Mouse (Mus musculus): ENCODE measurements around the gene Pheta2. TPM values are rescaled to one million over a fixed set of nuclear protein-coding genes. Genes with fewer than 3 reads are reported as not detected.

The Pheta2 gene
- not detected in 2 replicates for polyA plus RNA-seq (2012; ENCODE audit: insufficient read depth, insufficient read length, low replicate concordance, missing spikeins)

- WGBS, result under 1% methylated on average over 41 of the region's 41 CpGs
Measured at GRCm38 (mm10) chr15:82338593-82339112, at the start of gene Pheta2, which contains the start of the genes Naga and Smdt1. TSS of gene Pheta2 (plus strand) at chr15:82338942. TSS of gene Naga (minus strand) at chr15:82338925. TSS of gene Smdt1 (plus strand) at chr15:82338959.

GRCm38 (mm10) chr15:82290252-82290651 is 48.5 kb upstream of the Pheta2 start:
- no peak overlapping the region for H3K4me3 ChIP-seq (ENCODE audit: insufficient read depth, low read depth, low read length)
- peaks cover 5% of the 10 kb centered on the region for H3K4me1 ChIP-seq (ENCODE audit: control insufficient read depth, insufficient read depth, low read length)
- H3K27ac ChIP-seq (ENCODE audit: insufficient read depth, low read depth, low read length), result no peak overlapping the region
- WGBS, result 88% methylated on average over 7 of the region's 7 CpGs
- TF ChIP-seq CTCF (IDR thresholded peaks at IDR 0.05; ENCODE audit: insufficient read depth, low read depth, low read length), result no peak
- no peak for TF ChIP-seq POLR2A (IDR thresholded peaks at IDR 0.05; ENCODE audit: insufficient read depth, low read depth, low read length)

More at GRCm38 (mm10) chr15:82338593-82339112, at the start of gene Pheta2, which contains the start of the genes Naga and Smdt1:
- Histone ChIP-seq H3K4me1 (ENCODE audit: control insufficient read depth, insufficient read depth, low read length) (peaks cover 25% of the 10 kb centered on the region), H3K4me3 (ENCODE audit: insufficient read depth, low read depth, low read length) (peak within 1 kb of the TSS; percentile 80), H3K27ac (ENCODE audit: insufficient read depth, low read depth, low read length) (peak within 1 kb of the TSS; percentile 36; the same call in 1 of the 2 replicates)
- TF ChIP-seq POLR2A (IDR thresholded peaks at IDR 0.05; ENCODE audit: insufficient read depth, low read depth, low read length), result peak; percentile 45; the same call in 1 of the 2 replicates
- no peak for TF ChIP-seq CTCF (IDR thresholded peaks at IDR 0.05; ENCODE audit: insufficient read depth, low read depth, low read length)

GRCm38 (mm10) chr15:82292851-82293250 is 45.9 kb upstream of the Pheta2 start:
- Histone ChIP-seq H3K4me3 (ENCODE audit: insufficient read depth, low read depth, low read length) (no peak overlapping the region), H3K27ac (ENCODE audit: insufficient read depth, low read depth, low read length) (no peak overlapping the region), H3K4me1 (ENCODE audit: control insufficient read depth, insufficient read depth, low read length) (peaks cover 5% of the 10 kb centered on the region)
- WGBS, result 36% methylated on average over 5 of the region's 5 CpGs
- TF ChIP-seq CTCF (IDR thresholded peaks at IDR 0.05; ENCODE audit: insufficient read depth, low read depth, low read length) (no peak), POLR2A (IDR thresholded peaks at IDR 0.05; ENCODE audit: insufficient read depth, low read depth, low read length) (no peak)

- Histone ChIP-seq H3K4me3 (ENCODE audit: insufficient read depth, low read depth, low read length) (no peak overlapping the region), H3K27ac (ENCODE audit: insufficient read depth, low read depth, low read length) (no peak overlapping the region), H3K4me1 (ENCODE audit: control insufficient read depth, insufficient read depth, low read length) (peaks cover 5% of the 10 kb centered on the region)
- TF ChIP-seq CTCF (IDR thresholded peaks at IDR 0.05; ENCODE audit: insufficient read depth, low read depth, low read length) (no peak), POLR2A (IDR thresholded peaks at IDR 0.05; ENCODE audit: insufficient read depth, low read depth, low read length) (no peak)
- 10% methylated on average over 7 of the region's 7 CpGs for WGBS
Measured at GRCm38 (mm10) chr15:82293271-82293711, 45.5 kb upstream of the Pheta2 start.

GRCm38 (mm10) chr15:82294059-82294458 is 44.7 kb upstream of the Pheta2 start:
- no peak overlapping the region for H3K4me3 ChIP-seq (ENCODE audit: insufficient read depth, low read depth, low read length)
- TF ChIP-seq POLR2A (IDR thresholded peaks at IDR 0.05; ENCODE audit: insufficient read depth, low read depth, low read length) (no peak), CTCF (IDR thresholded peaks at IDR 0.05; ENCODE audit: insufficient read depth, low read depth, low read length) (no peak)
- H3K4me1 ChIP-seq (ENCODE audit: control insufficient read depth, insufficient read depth, low read length), result peaks cover 5% of the 10 kb centered on the region
- no peak overlapping the region for H3K27ac ChIP-seq (ENCODE audit: insufficient read depth, low read depth, low read length)
- 25% methylated on average over 8 of the region's 8 CpGs for WGBS

GRCm38 (mm10) chr15:82298764-82299561 is 39.8 kb upstream of the Pheta2 start, which contains the start of gene Wbp2nl:
TSS of gene Wbp2nl (plus strand) at chr15:82298954.
- H3K27ac ChIP-seq (ENCODE audit: insufficient read depth, low read depth, low read length), result no peak within 1 kb of the TSS
- WGBS, result 62% methylated on average over 39 of the region's 39 CpGs
- no peak within 1 kb of the TSS for H3K4me3 ChIP-seq (ENCODE audit: insufficient read depth, low read depth, low read length)
- H3K4me1 ChIP-seq (ENCODE audit: control insufficient read depth, insufficient read depth, low read length), result no peaks in the 10 kb centered on the region; the same call in 1 of the 2 replicates
- TF ChIP-seq CTCF (IDR thresholded peaks at IDR 0.05; ENCODE audit: insufficient read depth, low read depth, low read length), result no peak
- TF ChIP-seq POLR2A (IDR thresholded peaks at IDR 0.05; ENCODE audit: insufficient read depth, low read depth, low read length), result no peak

- 81% methylated on average over 3 of the region's 3 CpGs for WGBS
- no peaks in the 10 kb centered on the region for H3K4me1 ChIP-seq (ENCODE audit: control insufficient read depth, insufficient read depth, low read length)
- no peak overlapping the region for H3K4me3 ChIP-seq (ENCODE audit: insufficient read depth, low read depth, low read length)
- no peak for TF ChIP-seq CTCF (IDR thresholded peaks at IDR 0.05; ENCODE audit: insufficient read depth, low read depth, low read length)
- TF ChIP-seq POLR2A (IDR thresholded peaks at IDR 0.05; ENCODE audit: insufficient read depth, low read depth, low read length), result no peak
- no peak overlapping the region for H3K27ac ChIP-seq (ENCODE audit: insufficient read depth, low read depth, low read length)
Measured at GRCm38 (mm10) chr15:82307107-82307506, 31.6 kb upstream of the Pheta2 start.

GRCm38 (mm10) chr15:82308416-82308815 is 30.3 kb upstream of the Pheta2 start:
- no peak overlapping the region for H3K4me3 ChIP-seq (ENCODE audit: insufficient read depth, low read depth, low read length)
- H3K27ac ChIP-seq (ENCODE audit: insufficient read depth, low read depth, low read length), result no peak overlapping the region
- no peak for TF ChIP-seq CTCF (IDR thresholded peaks at IDR 0.05; ENCODE audit: insufficient read depth, low read depth, low read length)
- no peak for TF ChIP-seq POLR2A (IDR thresholded peaks at IDR 0.05; ENCODE audit: insufficient read depth, low read depth, low read length)
- WGBS, result 87% methylated on average over 3 of the region's 3 CpGs
- no peaks in the 10 kb centered on the region for H3K4me1 ChIP-seq (ENCODE audit: control insufficient read depth, insufficient read depth, low read length)

GRCm38 (mm10) chr15:82317839-82318238 is 20.9 kb upstream of the Pheta2 start:
- Histone ChIP-seq H3K4me3 (ENCODE audit: insufficient read depth, low read depth, low read length) (no peak overlapping the region), H3K27ac (ENCODE audit: insufficient read depth, low read depth, low read length) (no peak overlapping the region), H3K4me1 (ENCODE audit: control insufficient read depth, insufficient read depth, low read length) (no peaks in the 10 kb centered on the region)
- WGBS, result 85% methylated on average over 6 of the region's 6 CpGs
- no peak for TF ChIP-seq CTCF (IDR thresholded peaks at IDR 0.05; ENCODE audit: insufficient read depth, low read depth, low read length)
- no peak for TF ChIP-seq POLR2A (IDR thresholded peaks at IDR 0.05; ENCODE audit: insufficient read depth, low read depth, low read length)
